ENCODE assay signal across 14 mouse cellular contexts in the genomic region with DNA sequence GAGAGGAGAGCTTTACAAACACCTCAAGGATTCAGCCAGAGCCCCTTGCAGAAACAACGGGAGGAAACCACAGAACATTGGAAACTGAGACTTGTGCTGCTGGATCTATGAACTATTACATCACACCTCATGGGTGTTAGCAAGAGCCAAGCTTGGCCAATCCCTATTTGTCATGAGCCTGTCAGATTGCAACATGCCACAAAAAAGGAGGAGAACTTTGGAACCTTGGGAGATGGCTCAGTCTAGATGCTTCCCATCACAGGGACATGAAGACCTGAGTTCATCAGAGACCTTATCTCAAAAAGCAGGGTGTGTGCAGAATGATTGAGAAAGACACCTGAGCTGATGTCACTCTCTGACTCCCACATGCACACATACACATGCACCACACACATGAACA.
"Had no signal": no experiment of that assay in that cellular context is flagged by ENCODE, and none has a peak within 500 bp of the region (broad histone marks: within the 10 kb centered on the region; RNA-seq: fewer than 3 reads in every experiment).

No protein-coding gene starts in this region.

- H3K27ac ChIP-seq: left cerebral cortex, adult 2 months; limb, embryonic 10.5 days; neural tube, embryonic 12.5 days; stomach, embryonic 15.5 days had no signal

- ATAC-seq: intestine, postnatal 0 days; lung, postnatal 0 days had no signal

- H3K27me3 ChIP-seq: neural tube, embryonic 12.5 days; stomach, embryonic 15.5 days had no signal

- H3K4me1 ChIP-seq: limb, embryonic 10.5 days; neural tube, embryonic 12.5 days; stomach, embryonic 15.5 days had no signal

- H3K4me2 ChIP-seq: neural tube, embryonic 12.5 days; stomach, embryonic 15.5 days had no signal

- H3K4me3 ChIP-seq: left cerebral cortex, adult 2 months; limb, embryonic 10.5 days; neural tube, embryonic 12.5 days; stomach, embryonic 15.5 days had no signal

- H3K36me3 ChIP-seq: limb, embryonic 10.5 days; neural tube, embryonic 12.5 days; stomach, embryonic 15.5 days had no signal

- DNase-seq: kidney, adult 8-10 months; kidney, postnatal 25 days; lung, adult 2 months; lung, postnatal 36 days; midbrain, embryonic 14.5 days; right cerebral cortex, postnatal 4 days; thymus, adult 2 months; thymus, postnatal 36 days had no signal

- H3K9ac ChIP-seq: neural tube, embryonic 12.5 days; stomach, embryonic 15.5 days had no signal

- H3K9me3 ChIP-seq: limb, embryonic 10.5 days; neural tube, embryonic 12.5 days; stomach, embryonic 15.5 days had no signal
